Mouse (Mus musculus) lung, postnatal 10 days (tissue): ENCODE measurements at regions not wholly inside any gene's neighbourhood (a gene's known extent, or its start where the extent isn't known, plus 50 kb on each side); places are given as distances from the start of the nearest gene placed in this dataset.

Experiments
- DNase-seq: peaks from one replicate; pipeline ENCODE4 v3.0.0; 2021

DNA sequence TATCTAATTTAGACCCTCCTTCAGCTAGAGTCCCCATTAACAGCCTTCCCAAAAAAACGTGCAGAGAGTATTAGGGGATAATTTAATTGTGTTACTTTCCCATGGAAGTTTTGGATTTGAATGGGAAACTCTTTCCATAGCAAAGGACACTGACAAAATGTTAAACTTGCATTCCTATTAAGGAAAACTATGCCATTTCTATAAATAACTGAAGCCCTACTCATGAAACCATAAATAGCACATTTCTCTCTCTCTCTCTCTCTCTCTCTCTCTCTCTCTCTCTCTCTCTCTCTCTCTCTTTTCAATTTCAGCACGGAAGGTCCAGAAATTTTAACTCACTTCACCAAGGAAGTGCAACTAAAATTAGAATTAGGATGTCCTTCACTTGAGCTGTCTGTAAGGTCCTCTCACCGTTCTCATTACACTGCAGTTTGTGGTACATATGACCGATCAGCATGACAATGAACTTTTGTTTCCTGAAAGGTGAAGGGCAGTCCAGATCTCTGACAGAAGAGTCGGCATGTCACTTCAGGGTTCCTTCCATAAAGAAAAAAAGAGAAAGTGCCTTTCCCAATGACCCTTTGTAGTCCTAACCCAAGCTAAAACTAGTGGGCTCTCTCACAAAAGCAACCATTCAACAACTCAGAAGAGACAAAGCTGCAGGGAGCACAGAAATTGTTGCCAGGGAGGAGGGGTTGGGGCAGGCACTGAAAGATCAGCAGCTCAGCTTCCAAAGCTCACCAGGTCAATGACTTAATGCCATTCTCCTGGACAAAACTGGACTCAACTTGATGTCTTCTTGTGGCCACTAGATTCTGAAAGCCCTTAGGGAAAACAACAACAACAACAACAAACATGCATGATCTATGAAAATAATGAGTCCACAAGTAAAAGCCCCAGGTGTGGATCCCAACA is 696.9 kb downstream of the Diaph3 start:
- no peak for DNase-seq

- no peak for DNase-seq
Measured at GRCm38 (mm10) chr14:86441895-86442679, 698.9 kb downstream of the Diaph3 start.

GRCm38 (mm10) chr14:86437383-86437782 is 703.7 kb downstream of the Diaph3 start:
- no peak for DNase-seq

DNA sequence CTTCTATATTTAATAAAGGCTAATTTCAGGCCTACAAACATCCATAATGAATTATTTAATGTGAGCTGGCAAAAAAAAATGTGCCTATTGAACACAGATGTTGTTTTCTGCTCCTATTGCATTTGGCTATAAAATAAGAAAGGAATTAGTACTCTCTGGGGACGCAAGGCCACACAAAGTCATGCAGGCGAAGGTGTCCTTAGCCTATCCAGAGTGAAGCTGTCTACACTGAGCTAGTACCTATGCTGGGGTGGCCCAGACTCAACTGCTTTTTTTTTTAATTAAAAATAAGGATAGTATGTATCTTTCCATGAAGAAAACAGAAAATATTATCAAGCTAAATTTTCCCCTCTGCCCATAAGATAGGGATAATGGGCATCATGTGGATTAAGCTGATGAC is 705.7 kb downstream of the Diaph3 start:
- no peak for DNase-seq

DNA sequence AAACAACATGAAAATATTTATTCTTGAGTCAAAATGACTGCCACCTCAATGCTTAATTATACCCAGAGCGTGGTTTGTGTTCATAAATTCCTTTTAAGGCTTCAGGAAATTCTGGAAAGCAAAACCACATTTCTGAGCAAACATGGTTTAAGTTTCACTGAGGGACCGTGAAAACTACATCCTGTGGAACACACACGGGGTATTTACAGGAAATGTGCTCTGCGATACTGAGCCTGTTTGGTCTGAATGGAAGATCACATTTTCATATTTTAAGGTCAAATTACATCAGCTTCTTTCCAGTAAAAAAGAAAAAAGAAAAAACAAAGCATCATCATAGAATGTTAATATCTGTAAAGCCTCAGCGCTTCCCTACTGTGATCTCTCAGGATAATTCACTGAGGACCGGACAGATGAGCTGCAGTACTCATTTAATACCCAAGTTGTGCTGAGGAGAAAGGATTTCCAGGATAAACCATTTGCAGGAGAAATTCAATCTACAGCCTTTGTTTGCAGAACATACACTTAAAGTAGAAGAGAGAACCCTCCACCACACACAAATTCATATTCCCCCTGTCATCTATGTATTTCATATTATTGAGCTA is 709.7 kb downstream of the Diaph3 start:
- no peak for DNase-seq

- DNase-seq = no peak
Measured at GRCm38 (mm10) chr14:86421881-86422280, 719.2 kb downstream of the Diaph3 start.

DNA sequence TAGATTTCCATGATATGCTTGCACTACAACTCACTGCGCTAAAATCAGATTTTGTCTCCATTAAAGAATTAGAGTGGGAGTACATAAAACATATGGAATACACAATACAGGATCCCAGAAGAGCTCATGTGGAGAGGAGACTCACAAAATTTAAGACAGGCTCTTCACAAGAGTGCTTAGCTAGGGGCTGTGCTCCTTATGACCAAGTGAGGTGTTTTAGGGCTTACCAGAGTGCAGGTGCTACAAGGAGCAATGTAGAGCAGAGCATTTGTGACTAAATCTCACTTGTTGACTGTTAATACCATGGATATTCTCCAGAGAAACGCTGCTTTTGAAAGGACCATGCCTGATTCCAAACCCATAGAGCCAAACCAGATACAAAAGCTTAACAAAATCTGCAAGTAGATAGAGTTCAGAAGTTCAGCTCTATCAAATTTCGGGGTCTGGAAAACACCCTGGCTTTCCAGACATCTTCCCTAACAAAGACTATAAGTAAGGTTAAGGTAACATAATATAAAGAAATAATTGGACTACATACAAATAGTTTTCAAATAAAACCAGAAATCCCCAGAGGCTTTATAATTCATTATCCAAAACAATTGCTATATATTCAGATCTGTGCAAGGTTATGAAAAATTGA is 721.0 kb downstream of the Diaph3 start:
- no peak for DNase-seq

- DNase-seq = no peak
Measured at GRCm38 (mm10) chr14:86396876-86397275, 744.2 kb downstream of the Diaph3 start.

DNA sequence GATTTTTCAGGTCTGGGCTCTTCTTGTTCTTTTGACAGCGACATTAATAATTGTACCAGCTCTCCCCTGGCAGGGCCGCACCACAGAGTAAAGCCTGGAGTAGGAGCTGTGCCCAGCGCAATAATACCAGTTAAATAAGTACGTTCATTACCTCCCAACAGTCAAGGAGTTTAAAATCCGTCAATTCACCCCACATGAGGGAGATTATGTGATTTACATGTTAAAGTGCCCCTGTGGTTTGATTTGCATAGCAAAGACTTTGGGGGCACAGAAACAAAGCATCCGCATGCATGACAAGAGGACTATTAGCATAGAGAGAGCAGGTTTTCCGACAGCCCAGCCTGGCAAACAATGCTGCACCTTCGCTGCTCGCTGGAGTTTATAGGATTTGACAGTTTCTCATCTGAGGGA is 745.1 kb downstream of the Diaph3 start:
- DNase-seq = no peak

GRCm38 (mm10) chr14:86395531-86395930 is 745.5 kb downstream of the Diaph3 start:
- peak; percentile 6 for DNase-seq

DNA sequence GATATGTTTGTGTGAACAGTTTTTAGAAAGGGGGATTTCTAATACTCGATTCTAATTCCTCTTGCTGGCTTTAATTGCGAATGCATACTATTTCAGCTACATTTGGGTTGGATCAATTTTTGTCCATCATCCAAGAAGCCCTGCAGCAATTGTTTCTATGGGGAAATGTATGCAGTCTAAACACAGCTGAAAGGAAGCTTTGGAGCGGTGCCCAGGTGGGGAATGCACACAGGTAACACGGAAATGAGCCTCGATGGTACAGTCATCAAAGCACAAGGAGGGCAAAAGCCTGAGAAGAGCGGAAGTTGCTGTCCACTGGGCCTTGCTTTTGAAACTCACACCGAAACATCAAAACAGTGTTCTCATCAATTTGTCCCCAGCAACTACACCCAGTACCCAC is 746.0 kb downstream of the Diaph3 start:
- no peak for DNase-seq

- DNase-seq = peak; percentile 6
Measured at GRCm38 (mm10) chr14:86385136-86385535, 755.9 kb downstream of the Diaph3 start.

DNA sequence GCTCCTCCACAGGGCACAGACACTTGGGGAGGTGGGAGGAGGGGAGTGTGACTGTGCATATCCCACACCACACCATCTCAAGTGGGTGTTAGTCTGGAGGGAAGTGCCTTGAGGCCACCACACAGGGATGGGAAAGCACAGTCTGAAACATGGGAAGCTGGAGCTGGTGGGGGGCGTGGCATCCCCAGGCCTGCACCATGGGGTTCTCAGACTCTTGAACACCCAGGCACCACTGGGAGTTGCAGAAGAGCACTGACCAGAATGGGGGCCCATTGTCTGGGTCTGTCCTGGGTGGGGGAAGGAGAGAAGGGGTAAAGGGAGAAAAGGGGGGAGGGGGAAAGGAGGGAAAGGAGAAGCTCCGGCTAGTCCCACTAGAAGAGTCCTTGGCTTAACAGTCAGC is 776.0 kb downstream of the Diaph3 start:
- no peak for DNase-seq

DNA sequence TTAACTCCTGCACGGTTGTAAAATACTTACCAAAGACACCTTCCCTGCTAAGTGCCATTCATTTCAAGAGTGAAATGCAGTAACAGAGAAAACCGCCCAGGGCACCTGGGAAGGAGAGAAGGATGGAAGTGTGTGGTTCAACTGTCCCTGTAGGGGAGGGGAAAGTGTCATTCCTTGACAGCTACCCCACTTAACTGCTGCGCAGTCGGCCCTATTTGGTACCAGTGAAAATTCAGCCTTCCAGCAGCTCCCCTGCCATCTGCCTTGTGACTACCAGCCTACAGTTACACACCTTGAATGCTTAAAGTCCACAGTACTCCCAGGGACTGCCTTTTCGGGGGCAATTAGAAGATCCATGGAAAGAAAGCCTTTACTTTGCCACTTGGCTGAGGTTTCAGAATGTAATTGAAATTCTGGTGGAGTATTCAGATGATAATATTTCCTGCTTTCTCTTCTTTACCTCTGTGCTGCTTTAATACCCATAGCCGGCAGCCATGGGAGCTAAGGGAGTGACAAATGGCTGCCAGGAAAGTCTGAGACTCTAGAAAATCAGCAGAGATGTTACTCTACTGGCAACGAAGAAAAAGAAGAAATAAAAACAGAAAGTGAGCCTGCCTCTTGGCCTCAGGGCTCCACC is 780.5 kb downstream of the Diaph3 start:
- no peak for DNase-seq

DNA sequence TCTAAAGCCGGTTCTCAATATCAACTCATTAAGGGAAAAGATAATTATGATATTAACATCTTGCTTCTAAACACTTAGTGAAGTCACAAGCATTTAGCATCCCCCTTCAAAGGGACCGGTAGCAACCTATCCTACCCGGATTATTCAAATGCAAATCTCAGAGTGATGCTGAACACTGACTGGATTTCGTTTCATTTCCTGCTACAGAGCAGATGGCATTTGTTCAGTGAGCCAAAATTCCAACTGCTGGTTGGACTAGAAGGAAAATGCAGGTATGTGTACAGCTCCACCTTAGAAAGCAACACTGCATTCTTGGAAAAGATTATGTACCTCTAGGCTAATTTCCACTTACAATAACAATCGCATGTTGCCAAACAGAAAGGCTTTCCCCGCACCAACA is 782.5 kb downstream of the Diaph3 start:
- no peak for DNase-seq

GRCm38 (mm10) chr14:86350526-86350925 is 790.5 kb downstream of the Diaph3 start:
- DNase-seq = no peak

- peak; percentile 29 for DNase-seq
Measured at GRCm38 (mm10) chr14:86339007-86339406, 802.0 kb downstream of the Diaph3 start.

GRCm38 (mm10) chr14:86337052-86337451 is 804.0 kb downstream of the Diaph3 start:
- no peak for DNase-seq

DNA sequence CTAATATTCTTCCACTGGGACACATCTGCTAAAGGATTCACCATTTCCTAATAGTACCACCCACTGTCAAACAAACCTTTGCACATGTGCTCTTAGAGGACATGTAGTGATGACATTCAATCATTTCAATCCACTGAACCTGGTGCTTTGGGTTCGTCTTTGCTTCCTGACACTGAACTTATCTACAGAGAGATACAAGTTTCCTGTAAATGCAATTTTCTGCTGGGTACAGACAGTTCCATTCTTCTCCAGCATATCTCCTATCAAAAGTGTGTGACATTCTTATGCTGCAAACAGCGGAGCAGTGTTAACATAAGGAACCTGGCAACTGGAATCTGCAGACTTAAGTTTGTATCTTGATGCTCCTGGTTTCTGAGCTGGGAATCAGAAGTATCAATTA is 805.8 kb downstream of the Diaph3 start:
- no peak for DNase-seq

DNA sequence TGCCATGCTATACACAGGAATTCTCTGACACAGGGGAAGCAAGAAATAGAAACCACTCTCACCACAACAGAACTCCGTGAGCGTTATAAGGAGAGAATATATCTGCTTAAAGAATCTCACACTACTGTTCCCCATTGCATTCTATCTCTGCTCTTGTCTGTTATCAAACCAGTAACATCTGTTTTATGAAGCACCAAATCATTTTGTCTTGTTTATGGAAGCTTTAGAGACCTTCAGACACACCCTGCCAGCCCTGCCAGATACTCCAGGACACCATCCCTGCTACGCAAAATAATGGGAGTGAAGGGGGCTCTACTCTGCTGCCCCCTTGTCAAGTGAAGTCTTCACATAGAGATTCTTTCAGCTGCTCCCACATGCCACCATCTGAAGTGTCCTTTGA is 811.9 kb downstream of the Diaph3 start:
- DNase-seq = peak; percentile 44

DNA sequence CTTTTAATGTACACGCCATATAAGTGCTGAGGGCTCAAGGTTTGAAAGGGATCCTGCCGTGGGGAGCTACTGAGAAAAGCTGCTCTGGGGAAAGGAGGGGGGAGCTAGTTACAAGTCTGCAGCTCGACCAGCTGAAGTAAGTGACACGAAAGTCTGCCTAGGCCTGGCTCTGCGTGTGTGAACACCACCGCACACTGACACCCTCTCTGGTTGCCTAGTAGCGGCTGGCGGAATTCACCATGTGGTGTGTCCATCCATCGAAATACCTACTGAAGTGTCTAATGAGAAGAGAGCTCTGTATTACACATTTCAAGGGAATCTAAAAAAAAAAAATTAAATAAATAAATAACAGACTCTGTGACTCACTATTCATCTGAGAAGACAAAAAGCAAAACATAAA is 813.4 kb downstream of the Diaph3 start:
- no peak for DNase-seq

DNA sequence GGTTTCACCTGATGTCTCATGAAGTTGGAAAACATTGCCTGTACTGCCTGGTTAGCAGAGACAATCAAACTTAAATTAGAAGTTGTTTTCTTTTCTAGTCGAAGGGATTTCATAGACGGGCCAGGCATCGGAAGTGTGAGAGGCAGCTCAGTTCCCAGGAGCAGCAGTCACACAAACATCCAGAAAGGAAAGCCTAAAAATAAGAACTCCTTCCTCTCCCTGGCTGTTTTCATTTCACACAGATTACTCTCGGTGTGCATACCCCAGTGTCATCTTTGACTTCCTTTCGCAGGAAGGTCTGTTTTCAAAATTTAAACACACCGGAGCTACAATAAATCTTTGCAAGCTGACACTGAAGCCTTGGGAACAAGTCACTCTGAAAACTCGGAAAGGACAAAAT is 818.7 kb downstream of the Diaph3 start:
- DNase-seq = peak; percentile 37

DNA sequence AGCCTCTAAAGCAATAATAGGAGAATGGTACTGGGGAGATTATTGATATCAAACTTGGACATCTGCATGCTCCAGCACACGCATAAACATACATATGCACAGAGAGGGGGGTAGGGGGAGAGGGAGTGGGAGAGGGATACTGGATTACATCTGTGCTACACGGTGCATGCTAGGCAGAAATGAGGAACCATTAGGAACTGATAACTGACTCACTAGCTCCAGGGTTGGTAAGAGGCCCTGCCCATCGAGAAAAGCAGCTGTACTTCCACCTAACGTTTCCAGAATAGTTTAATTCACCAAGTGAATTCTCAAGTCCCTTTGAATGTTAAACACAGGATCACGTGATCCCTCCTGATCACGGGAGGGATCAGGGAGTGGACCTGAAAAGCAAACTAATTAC is 825.1 kb downstream of the Diaph3 start:
- DNase-seq = no peak
